Mouse (Mus musculus): ENCODE data around the gene Btbd17. TPM values are rescaled to one million over a fixed set of nuclear protein-coding genes. Genes with fewer than 3 reads are reported as not detected.

The Btbd17 gene
- polyA plus RNA-seq, 1 experiment from 2014 or later, result 0.18 TPM

GRCm38 (mm10) chr11:114802540-114803267 lies 7.0 kb upstream of the Btbd17 start:
- Histone ChIP-seq H3K27ac (ENCODE audit: poor library complexity, severe bottlenecking) (no peak overlapping the region), H3K27me3 (replicated peaks) (peaks cover 4% of the 10 kb centered on the region; the same call in 1 of the 2 replicates), H3K4me3 (no peak overlapping the region), H3K4me1 (replicated peaks) (peaks cover 7% of the 10 kb centered on the region; the same call in 1 of the 2 replicates), H3K9ac (no peak overlapping the region), H3K9me3 (replicated peaks) (no peaks in the 10 kb centered on the region), H3K36me3 (no peaks in the 10 kb centered on the region), H3K4me2 (no peak overlapping the region)
- 58% methylated on average over 15 of the region's 15 CpGs for WGBS
- no peak for ATAC-seq (ENCODE audit: insufficient number of reproducible peaks, low FRiP score)

DNA sequence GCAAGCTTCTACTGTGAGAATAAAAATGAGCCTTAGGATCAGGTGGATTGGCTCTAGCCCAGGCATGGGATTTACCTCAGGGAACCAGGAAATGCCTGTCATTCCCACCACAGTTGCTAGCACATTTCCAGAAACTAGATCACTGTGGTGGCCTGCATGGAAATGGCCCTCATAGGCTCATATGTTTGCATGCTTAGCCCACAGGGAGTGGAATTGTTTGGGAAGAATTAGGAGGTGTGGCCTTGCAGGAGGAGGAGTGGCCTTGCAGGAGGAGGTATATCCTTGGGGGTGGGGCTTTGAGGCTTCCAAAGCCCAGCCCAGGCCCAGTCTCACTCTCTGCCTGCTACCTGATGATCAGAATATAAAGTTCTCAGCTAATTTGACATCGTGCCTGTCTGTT lies 6.2 kb upstream of the Btbd17 start:
- Histone ChIP-seq H3K36me3 (no peaks in the 10 kb centered on the region), H3K27me3 (replicated peaks) (peaks cover 8% of the 10 kb centered on the region; the same call in 1 of the 2 replicates), H3K4me2 (no peak overlapping the region), H3K9me3 (replicated peaks) (no peaks in the 10 kb centered on the region), H3K27ac (ENCODE audit: poor library complexity, severe bottlenecking) (no peak overlapping the region), H3K9ac (no peak overlapping the region), H3K4me1 (replicated peaks) (0 out of 2 replicates have a peak, but pooled peaks cover 3% of the 10 kb centered on the region), H3K4me3 (no peak overlapping the region)
- 86% methylated on average over 1 of the region's 1 CpGs for WGBS
- ATAC-seq (ENCODE audit: insufficient number of reproducible peaks, low FRiP score), result no peak

GRCm38 (mm10) chr11:114798624-114799023 lies 2.9 kb upstream of the Btbd17 start, which contains the start of gene Gpr142:
TSS of gene Gpr142 (plus strand) at chr11:114798924.
- WGBS, result 82% methylated on average over 3 of the region's 3 CpGs
- no peak for ATAC-seq (ENCODE audit: insufficient number of reproducible peaks, low FRiP score)
- Histone ChIP-seq H3K9ac (no peak within 1 kb of the TSS), H3K27me3 (replicated peaks) (peaks cover 32% of the 10 kb centered on the region), H3K36me3 (no peaks in the 10 kb centered on the region), H3K27ac (ENCODE audit: poor library complexity, severe bottlenecking) (no peak within 1 kb of the TSS), H3K9me3 (replicated peaks) (no peaks in the 10 kb centered on the region), H3K4me1 (replicated peaks) (peaks cover 11% of the 10 kb centered on the region), H3K4me3 (no peak within 1 kb of the TSS), H3K4me2 (no peak within 1 kb of the TSS)

GRCm38 (mm10) chr11:114797981-114798380 lies 2.2 kb upstream of the Btbd17 start:
- Histone ChIP-seq H3K9ac (no peak overlapping the region), H3K4me1 (replicated peaks) (peaks cover 8% of the 10 kb centered on the region), H3K36me3 (no peaks in the 10 kb centered on the region), H3K4me2 (no peak overlapping the region), H3K9me3 (replicated peaks) (no peaks in the 10 kb centered on the region), H3K27me3 (replicated peaks) (peaks cover 38% of the 10 kb centered on the region), H3K27ac (ENCODE audit: poor library complexity, severe bottlenecking) (no peak overlapping the region), H3K4me3 (no peak overlapping the region)
- no peak for ATAC-seq (ENCODE audit: insufficient number of reproducible peaks, low FRiP score)
- WGBS, result 69% methylated on average over 3 of the region's 3 CpGs

GRCm38 (mm10) chr11:114797176-114797575 lies 1.4 kb upstream of the Btbd17 start:
- H3K27me3 ChIP-seq (replicated peaks), result peaks cover 43% of the 10 kb centered on the region
- H3K4me3 ChIP-seq, result no peak overlapping the region
- H3K36me3 ChIP-seq, result no peaks in the 10 kb centered on the region
- H3K4me2 ChIP-seq, result no peak overlapping the region
- no peaks in the 10 kb centered on the region for H3K9me3 ChIP-seq (replicated peaks)
- 87% methylated on average over 7 of the region's 7 CpGs for WGBS
- no peak overlapping the region for H3K9ac ChIP-seq
- no peak for ATAC-seq (ENCODE audit: insufficient number of reproducible peaks, low FRiP score)
- H3K27ac ChIP-seq (ENCODE audit: poor library complexity, severe bottlenecking), result no peak overlapping the region
- H3K4me1 ChIP-seq (replicated peaks), result peaks cover 11% of the 10 kb centered on the region

- H3K4me2 ChIP-seq, result peak overlapping the region; percentile 79
- no peaks in the 10 kb centered on the region for H3K36me3 ChIP-seq
- WGBS, result under 1% methylated on average over 7 of the region's 7 CpGs
- H3K27me3 ChIP-seq (replicated peaks), result peaks cover 61% of the 10 kb centered on the region
- 0 out of 2 replicates have a peak overlapping the region, but pooled peaks have one; percentile 10 for H3K9ac ChIP-seq
- H3K9me3 ChIP-seq (replicated peaks), result no peaks in the 10 kb centered on the region
- H3K27ac ChIP-seq (ENCODE audit: poor library complexity, severe bottlenecking), result no peak overlapping the region
- ATAC-seq (ENCODE audit: insufficient number of reproducible peaks, low FRiP score), result peak; percentile 18; the same call in 1 of the 2 replicates
- peak overlapping the region; percentile 38 for H3K4me3 ChIP-seq
- H3K4me1 ChIP-seq (replicated peaks), result peaks cover 20% of the 10 kb centered on the region
Observed at GRCm38 (mm10) chr11:114795231-114795746, 456 bp downstream of the Btbd17 start.

DNA sequence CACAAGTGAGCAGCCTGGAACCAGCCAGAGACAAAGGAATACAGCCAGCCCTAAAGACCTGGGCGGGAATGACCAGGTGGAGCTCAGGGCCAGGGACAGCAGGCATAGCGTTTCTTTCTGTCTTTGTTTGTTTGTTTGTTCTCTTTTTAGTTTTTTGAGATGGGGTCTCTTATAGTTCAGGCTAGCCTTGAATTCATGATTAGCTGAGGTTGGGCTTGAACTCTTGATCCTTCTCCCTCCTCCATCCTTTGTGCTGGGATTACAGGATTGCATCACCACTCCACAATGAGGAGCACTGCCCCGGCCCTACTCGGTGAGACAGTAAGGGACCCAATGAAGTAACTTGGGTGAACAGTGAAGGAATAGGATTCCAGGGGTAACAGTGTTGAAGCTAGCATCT lies 1.1 kb downstream of the Btbd17 start:
- WGBS, result 50% methylated on average over 4 of the region's 4 CpGs
- H3K4me1 ChIP-seq (replicated peaks), result peaks cover 21% of the 10 kb centered on the region
- H3K4me2 ChIP-seq, result 0 out of 2 replicates have a peak overlapping the region, but pooled peaks have one; percentile 79
- no peak overlapping the region for H3K4me3 ChIP-seq
- no peaks in the 10 kb centered on the region for H3K36me3 ChIP-seq
- H3K9ac ChIP-seq, result no peak overlapping the region
- no peak overlapping the region for H3K27ac ChIP-seq (ENCODE audit: poor library complexity, severe bottlenecking)
- H3K27me3 ChIP-seq (replicated peaks), result peaks cover 67% of the 10 kb centered on the region
- no peak for ATAC-seq (ENCODE audit: insufficient number of reproducible peaks, low FRiP score)
- no peaks in the 10 kb centered on the region for H3K9me3 ChIP-seq (replicated peaks)

- 63% methylated on average over 19 of the region's 19 CpGs for WGBS
- no peak overlapping the region for H3K4me2 ChIP-seq
- H3K9me3 ChIP-seq (replicated peaks), result no peaks in the 10 kb centered on the region
- no peak overlapping the region for H3K4me3 ChIP-seq
- H3K27me3 ChIP-seq (replicated peaks), result peaks cover 74% of the 10 kb centered on the region
- no peak overlapping the region for H3K27ac ChIP-seq (ENCODE audit: poor library complexity, severe bottlenecking)
- no peak overlapping the region for H3K9ac ChIP-seq
- ATAC-seq (ENCODE audit: insufficient number of reproducible peaks, low FRiP score), result no peak
- peaks cover 27% of the 10 kb centered on the region for H3K4me1 ChIP-seq (replicated peaks)
- H3K36me3 ChIP-seq, result no peaks in the 10 kb centered on the region
Observed at GRCm38 (mm10) chr11:114793868-114794545, 1.7 kb downstream of the Btbd17 start.

DNA sequence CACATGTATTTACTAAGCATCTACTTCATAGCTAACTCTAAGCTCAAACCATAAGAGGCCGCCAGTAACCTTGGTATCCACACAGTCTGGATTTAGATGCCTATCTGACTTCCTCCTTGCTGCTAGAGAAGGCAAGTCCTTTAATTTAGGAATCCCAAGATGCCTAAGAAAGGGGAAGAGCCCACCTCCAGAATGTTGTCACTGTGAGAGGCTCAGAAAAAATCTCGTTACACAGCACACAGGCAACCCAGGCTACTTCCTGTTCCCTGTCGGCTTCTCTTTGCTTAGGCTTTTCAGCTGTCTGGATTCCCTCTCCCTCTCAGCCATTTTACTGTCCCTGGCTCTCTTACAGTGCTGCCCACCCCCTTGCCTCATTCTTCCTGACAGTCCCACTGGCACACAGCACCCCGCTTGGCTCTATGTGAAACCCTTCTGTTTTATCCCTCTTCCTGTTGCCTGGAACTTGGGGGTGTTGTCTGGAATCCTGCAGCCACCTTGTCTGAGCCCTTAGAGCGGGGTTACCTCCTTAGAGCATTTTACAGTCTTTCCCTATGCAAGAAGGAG lies 2.7 kb downstream of the Btbd17 start:
- no peak overlapping the region for H3K9ac ChIP-seq
- peaks cover 83% of the 10 kb centered on the region for H3K27me3 ChIP-seq (replicated peaks)
- H3K4me1 ChIP-seq (replicated peaks), result peaks cover 27% of the 10 kb centered on the region
- 39% methylated on average over 5 of the region's 5 CpGs for WGBS
- no peak overlapping the region for H3K4me3 ChIP-seq
- H3K27ac ChIP-seq (ENCODE audit: poor library complexity, severe bottlenecking), result no peak overlapping the region
- ATAC-seq (ENCODE audit: insufficient number of reproducible peaks, low FRiP score), result no peak
- H3K9me3 ChIP-seq (replicated peaks), result no peaks in the 10 kb centered on the region
- no peak overlapping the region for H3K4me2 ChIP-seq
- no peaks in the 10 kb centered on the region for H3K36me3 ChIP-seq

DNA sequence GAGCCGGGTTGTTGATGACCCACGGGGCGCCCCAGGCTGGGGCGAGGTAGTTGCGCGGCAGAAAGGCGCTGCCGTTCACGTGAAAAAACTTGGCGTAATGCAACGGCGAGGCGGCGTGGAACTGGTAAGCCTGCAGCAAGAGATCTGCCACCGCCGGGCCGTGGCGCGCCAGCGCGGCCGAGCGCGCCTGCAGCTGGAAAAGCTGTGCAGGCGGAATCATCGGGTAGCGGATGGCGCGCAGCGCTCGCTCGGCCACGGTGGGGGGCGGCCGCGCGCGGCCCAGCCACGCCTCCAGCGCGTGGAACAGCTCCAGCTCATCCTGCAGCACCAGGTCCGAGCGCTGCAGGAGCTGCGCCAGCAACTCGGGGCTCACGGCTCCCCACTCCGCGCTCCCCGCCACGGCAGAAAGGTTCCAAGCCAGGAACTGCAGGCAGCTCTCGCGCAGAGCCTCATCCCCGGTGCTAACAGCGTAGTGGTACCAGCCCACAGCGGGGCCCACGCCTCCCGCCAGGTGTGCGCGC lies 3.8 kb downstream of the Btbd17 start:
- Histone ChIP-seq H3K4me3 (peak overlapping the region; percentile 47), H3K36me3 (no peaks in the 10 kb centered on the region), H3K9me3 (replicated peaks) (no peaks in the 10 kb centered on the region), H3K27me3 (replicated peaks) (peaks cover 89% of the 10 kb centered on the region), H3K4me2 (peak overlapping the region; percentile 80), H3K9ac (peak overlapping the region; percentile 28; the same call in 1 of the 2 replicates), H3K27ac (ENCODE audit: poor library complexity, severe bottlenecking) (no peak overlapping the region), H3K4me1 (replicated peaks) (peaks cover 27% of the 10 kb centered on the region)
- whole genome bisulfite sequencing, result under 1% methylated on average over 57 of the region's 59 CpGs
- no peak for ATAC-seq (ENCODE audit: insufficient number of reproducible peaks, low FRiP score)
